Mouse (Mus musculus) liver, embryonic 11.5 days (tissue): ENCODE data around the gene Spag6. TPM values are rescaled to one million over a fixed set of nuclear protein-coding genes. Genes with fewer than 3 reads are reported as not detected.

ENCODE experiments used
- ATAC-seq: fragments of 200-750 bp; cut with Nextera tagmentation; replicated peaks from 2 replicates; pipeline ENCODE4 v1.8.0; 2017; ENCODE audit warnings: moderate number of reproducible peaks, mild to moderate bottlenecking, moderate TSS enrichment, moderate library complexity; ENCODE audit not compliant: low FRiP score
- DNase-seq: peaks from one replicate; pipeline ENCODE4 v3.0.0-alpha.2; 2017; ENCODE audit warnings: low spot score
- H3K27ac ChIP-seq: fragments of 300-500 bp; sonication (generic); 2 replicates; pipeline ENCODE4 v1.5.1; 2014; ENCODE audit warnings: mild to moderate bottlenecking, low read depth, low read length, control low read depth
- H3K27me3 ChIP-seq: fragments of 300-500 bp; sonication (generic); replicated peaks from 2 replicates; pipeline ENCODE4 v1.6.1; 2014; ENCODE audit warnings: low read length, mixed read lengths; ENCODE audit not compliant: control insufficient read depth, insufficient read depth
- H3K36me3 ChIP-seq: fragments of 300-500 bp; sonication (generic); 2 replicates; pipeline ENCODE4 v1.6.1; 2014; ENCODE audit warnings: mild to moderate bottlenecking, low read length, moderate library complexity, mixed read lengths; ENCODE audit not compliant: control insufficient read depth, insufficient read depth
- H3K4me1 ChIP-seq: fragments of 300-500 bp; sonication (generic); replicated peaks from 2 replicates; pipeline ENCODE4 v1.6.1; 2014; ENCODE audit warnings: low read length, mixed read lengths; ENCODE audit not compliant: control insufficient read depth, insufficient read depth
- H3K4me2 ChIP-seq: fragments of 300-500 bp; sonication (generic); 2 replicates; pipeline ENCODE4 v1.6.1; 2014; ENCODE audit warnings: mild to moderate bottlenecking, control low read depth, moderate library complexity
- H3K4me3 ChIP-seq: fragments of 300-500 bp; sonication (generic); 2 replicates; pipeline ENCODE4 v1.5.1; 2014; ENCODE audit warnings: low read depth, low read length, control low read depth
- H3K9ac ChIP-seq: fragments of 300-500 bp; sonication (generic); 2 replicates; pipeline ENCODE4 v1.6.1; 2014; ENCODE audit warnings: low read depth, low read length, control low read depth
- H3K9me3 ChIP-seq: fragments of 300-500 bp; sonication (generic); 2 replicates; pipeline ENCODE4 v1.6.1; 2016; ENCODE audit warnings: low read length, inconsistent platforms, mixed read lengths; ENCODE audit not compliant: control insufficient read depth
- WGBS: fragments of 180-500 bp; shearing (Covaris S2); extraction: QIAGEN DNeasy Blood & Tissue Kit; methylation state at CpG from one replicate; pipeline ENCODE4 v1.1.7; 2014; 5-methylcytosine and 5-hydroxymethylcytosine counted together
- polyA plus RNA-seq: library from polyadenylated mRNA; unstranded; fragments of >200 nt; fragmentation: Nextera tagmentation; extraction: Ambion mirVana; gene quantifications from 2 replicates; pipeline ENCODE4 v1.2.1, GENCODE M21; 2014

Gene Spag6
- polyA plus RNA-seq, 1 experiment from 2014 or later = not detected

DNA sequence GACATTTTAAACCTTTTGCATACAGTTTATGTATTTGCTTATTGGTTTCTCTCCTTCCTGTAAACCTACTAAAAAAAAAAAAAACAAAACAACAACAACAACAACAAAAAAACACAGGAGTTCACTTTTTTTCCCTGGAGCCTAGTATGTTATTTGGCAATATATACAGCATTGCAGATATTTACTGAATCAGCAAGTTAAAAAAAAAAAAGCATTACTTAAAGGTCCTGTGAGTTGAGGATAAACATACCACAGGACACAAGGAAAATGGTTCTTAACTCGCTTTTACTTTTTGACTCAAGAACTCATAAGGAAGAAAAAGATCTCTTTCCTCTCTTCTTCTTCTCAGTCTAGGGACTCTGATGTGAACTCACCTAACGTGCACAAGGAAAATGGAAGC lies 74.6 kb downstream of the Spag6 start:
- no peak overlapping the region for H3K27ac ChIP-seq
- no peak overlapping the region for H3K9ac ChIP-seq
- H3K9me3 ChIP-seq = no peaks in the 10 kb centered on the region
- 83% methylated on average over 2 of the region's 2 CpGs for WGBS
- no peaks in the 10 kb centered on the region for H3K36me3 ChIP-seq
- H3K4me1 ChIP-seq = peaks cover 4% of the 10 kb centered on the region; the same call in 1 of the 2 replicates
- DNase-seq (no peak), ATAC-seq (no peak)
- no peak overlapping the region for H3K4me3 ChIP-seq
- H3K4me2 ChIP-seq = no peak overlapping the region
- no peaks in the 10 kb centered on the region for H3K27me3 ChIP-seq

DNA sequence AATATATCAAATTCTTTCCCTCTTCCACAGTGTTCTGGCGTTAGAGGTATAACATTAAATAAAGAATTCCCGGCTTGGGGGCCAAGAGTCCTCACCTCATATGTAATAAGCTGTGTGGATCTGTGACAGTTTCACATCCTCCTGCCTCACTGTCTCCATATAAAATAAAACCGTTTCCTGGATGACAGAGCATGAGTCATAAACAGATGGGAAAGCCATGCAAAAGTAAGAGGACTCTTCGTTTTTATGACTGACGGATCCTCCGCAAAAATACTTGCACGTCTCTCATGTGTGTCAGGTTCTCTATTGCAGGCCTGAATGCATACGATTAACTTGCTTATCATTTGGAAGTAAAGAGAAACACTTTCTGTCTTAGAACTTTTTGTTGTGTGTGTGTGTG lies 78.6 kb downstream of the Spag6 start:
- ATAC-seq (no peak), DNase-seq (no peak)
- Histone ChIP-seq H3K4me2 (no peak overlapping the region), H3K4me3 (no peak overlapping the region), H3K27ac (no peak overlapping the region), H3K27me3 (no peaks in the 10 kb centered on the region), H3K9me3 (no peaks in the 10 kb centered on the region), H3K36me3 (no peaks in the 10 kb centered on the region), H3K4me1 (no peaks in the 10 kb centered on the region), H3K9ac (no peak overlapping the region)
- 82% methylated on average over 8 of the region's 8 CpGs for WGBS

DNA sequence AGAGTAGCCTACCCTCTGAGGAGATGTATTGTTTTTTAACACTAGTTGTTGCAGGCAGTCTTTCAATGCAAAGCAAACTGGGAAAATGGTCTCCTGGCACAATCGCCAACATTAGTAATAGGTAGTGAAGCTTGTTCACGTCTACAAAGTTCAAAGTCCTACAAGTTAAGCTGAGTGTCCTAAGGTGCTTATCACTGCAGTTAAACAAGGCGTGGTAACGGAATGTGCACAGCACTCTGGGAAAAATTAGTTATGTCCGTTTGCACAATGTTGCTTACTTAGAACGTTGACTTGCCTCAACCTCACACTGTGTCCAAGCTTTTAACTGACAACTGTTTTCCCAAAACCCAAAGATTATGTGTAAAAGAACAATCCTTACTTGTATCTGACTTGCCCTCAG lies 80.5 kb downstream of the Spag6 start:
- H3K36me3 ChIP-seq = no peaks in the 10 kb centered on the region
- H3K4me1 ChIP-seq = no peaks in the 10 kb centered on the region
- no peaks in the 10 kb centered on the region for H3K9me3 ChIP-seq
- DNase-seq (no peak), ATAC-seq (no peak)
- no peak overlapping the region for H3K4me2 ChIP-seq
- H3K4me3 ChIP-seq = no peak overlapping the region
- H3K27ac ChIP-seq = no peak overlapping the region
- WGBS = 68% methylated on average over 6 of the region's 6 CpGs
- H3K27me3 ChIP-seq = peaks cover 2% of the 10 kb centered on the region; the same call in 1 of the 2 replicates
- no peak overlapping the region for H3K9ac ChIP-seq

DNA sequence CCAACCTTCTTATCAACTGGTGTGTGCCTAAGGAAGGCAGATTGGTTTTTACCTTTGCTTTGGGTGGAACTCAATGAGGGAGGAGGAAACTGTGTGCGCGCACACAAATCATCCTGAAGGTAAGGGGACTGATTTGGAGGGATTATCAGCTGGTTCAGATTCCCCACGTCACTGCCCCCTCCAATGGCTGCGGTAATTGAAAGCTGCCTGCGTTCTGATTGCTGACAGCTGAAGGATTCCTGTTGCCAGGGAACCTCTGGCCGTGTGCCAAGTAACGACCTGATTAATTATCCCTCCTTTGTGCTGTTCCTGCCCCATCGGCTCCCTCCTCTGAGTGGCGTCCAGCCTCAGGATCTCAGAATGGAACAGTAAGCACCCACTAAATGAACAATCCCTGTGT lies 84.4 kb downstream of the Spag6 start:
- Histone ChIP-seq H3K4me3 (no peak overlapping the region), H3K36me3 (no peaks in the 10 kb centered on the region), H3K27ac (no peak overlapping the region), H3K4me2 (no peak overlapping the region), H3K9me3 (no peaks in the 10 kb centered on the region), H3K4me1 (no peaks in the 10 kb centered on the region), H3K9ac (no peak overlapping the region), H3K27me3 (peaks cover 2% of the 10 kb centered on the region; the same call in 1 of the 2 replicates)
- 33% methylated on average over 9 of the region's 9 CpGs for WGBS
- ATAC-seq (no peak), DNase-seq (no peak)

DNA sequence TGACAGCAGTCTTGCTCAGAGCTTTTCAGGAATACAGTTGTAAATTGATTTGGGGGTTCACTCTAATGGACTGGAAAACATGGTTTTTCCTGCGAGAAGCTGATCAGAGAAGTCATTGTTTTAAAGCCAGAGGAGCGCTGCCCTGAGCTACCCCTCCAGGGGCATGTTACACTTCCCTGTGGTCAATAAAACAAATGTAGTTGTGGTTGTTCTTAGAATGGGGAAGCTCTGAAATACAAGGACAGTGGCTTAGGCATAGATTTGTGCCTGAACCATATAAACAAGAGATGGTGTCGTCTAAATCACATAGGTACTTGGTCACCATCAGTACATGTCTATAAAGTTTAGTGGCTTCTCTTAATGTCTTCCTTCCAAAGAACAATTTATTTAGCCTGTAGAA lies 86.0 kb downstream of the Spag6 start:
- Histone ChIP-seq H3K27ac (no peak overlapping the region), H3K27me3 (peaks cover 2% of the 10 kb centered on the region; the same call in 1 of the 2 replicates), H3K4me2 (no peak overlapping the region), H3K4me3 (no peak overlapping the region), H3K36me3 (no peaks in the 10 kb centered on the region), H3K4me1 (no peaks in the 10 kb centered on the region), H3K9me3 (no peaks in the 10 kb centered on the region), H3K9ac (no peak overlapping the region)
- no peak for ATAC-seq
- no peak for DNase-seq
- WGBS = 60% methylated on average over 3 of the region's 3 CpGs

DNA sequence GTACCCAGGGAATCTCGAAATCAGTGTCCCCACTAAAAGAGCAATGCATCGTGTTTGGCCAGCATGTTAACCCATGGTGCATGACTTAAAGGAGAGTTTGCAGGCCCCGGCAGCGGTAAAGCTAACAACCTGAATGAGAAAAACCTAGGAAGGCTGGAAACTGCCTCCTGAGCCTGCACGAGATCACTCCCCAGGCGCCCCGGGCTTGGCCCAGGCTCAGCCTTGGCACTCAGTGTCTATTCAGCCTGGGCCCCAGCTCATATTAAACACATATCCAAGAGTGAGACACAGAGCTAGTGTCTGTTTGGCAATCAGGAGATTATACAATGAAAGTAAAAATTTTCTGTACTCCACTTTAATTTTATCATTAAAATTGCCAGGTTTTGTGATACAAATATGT lies 87.5 kb downstream of the Spag6 start:
- DNase-seq (no peak), ATAC-seq (no peak)
- Histone ChIP-seq H3K27me3 (peaks cover 2% of the 10 kb centered on the region; the same call in 1 of the 2 replicates), H3K4me3 (no peak overlapping the region), H3K9me3 (no peaks in the 10 kb centered on the region), H3K9ac (no peak overlapping the region), H3K27ac (no peak overlapping the region), H3K4me1 (no peaks in the 10 kb centered on the region), H3K36me3 (no peaks in the 10 kb centered on the region), H3K4me2 (no peak overlapping the region)
- 83% methylated on average over 7 of the region's 7 CpGs for WGBS

DNA sequence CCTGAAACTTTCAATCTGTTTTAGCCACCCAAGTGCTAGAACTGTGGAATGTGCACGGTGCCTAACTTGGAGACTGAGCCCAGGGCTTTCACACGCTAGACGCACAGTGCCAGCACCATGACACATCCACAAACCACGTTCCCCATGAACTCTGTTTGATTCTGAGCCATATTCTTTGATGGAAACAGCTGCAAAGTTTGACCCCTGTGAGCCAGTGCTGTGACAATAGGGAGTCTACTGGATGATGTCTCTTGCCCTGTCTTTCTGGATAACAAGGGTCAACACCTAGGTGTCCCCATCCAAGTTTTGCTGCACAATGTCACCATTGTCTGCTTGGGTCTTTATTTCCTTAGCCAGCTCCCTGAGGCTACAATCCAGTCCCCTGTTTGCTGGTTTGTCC lies 100.4 kb downstream of the Spag6 start:
- Histone ChIP-seq H3K27me3 (peaks cover 17% of the 10 kb centered on the region), H3K4me2 (no peak overlapping the region), H3K4me3 (no peak overlapping the region), H3K9ac (no peak overlapping the region), H3K36me3 (no peaks in the 10 kb centered on the region), H3K27ac (no peak overlapping the region), H3K4me1 (no peaks in the 10 kb centered on the region), H3K9me3 (no peaks in the 10 kb centered on the region)
- ATAC-seq (no peak), DNase-seq (no peak)
- 82% methylated on average over 4 of the region's 4 CpGs for WGBS

DNA sequence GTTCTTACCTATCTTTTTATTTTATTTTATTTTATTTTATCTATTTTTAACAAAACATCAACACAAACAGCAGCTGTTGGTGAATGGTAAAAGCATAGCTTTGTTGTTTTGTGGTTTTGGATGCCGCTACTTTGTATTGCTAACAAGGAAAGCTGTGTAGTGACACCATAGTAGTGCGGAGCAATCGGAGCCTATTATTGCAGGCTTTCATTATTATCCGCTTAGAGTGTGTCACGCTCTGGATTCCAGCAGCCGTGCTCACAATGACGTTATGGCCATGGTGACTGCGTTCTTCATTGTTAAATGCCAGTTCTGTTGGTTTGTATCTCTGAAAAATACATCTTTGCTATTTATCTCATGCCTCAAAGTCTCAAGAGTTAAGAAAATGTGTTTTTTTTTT lies 103.9 kb downstream of the Spag6 start:
- DNase-seq = no peak
- no peaks in the 10 kb centered on the region for H3K36me3 ChIP-seq
- 0 out of 2 replicates have a peak, but pooled peaks cover 2% of the 10 kb centered on the region for H3K4me1 ChIP-seq
- H3K4me3 ChIP-seq = no peak overlapping the region
- no peak overlapping the region for H3K4me2 ChIP-seq
- H3K9me3 ChIP-seq = no peaks in the 10 kb centered on the region
- H3K27ac ChIP-seq = no peak overlapping the region
- ATAC-seq = no peak
- WGBS = 89% methylated on average over 8 of the region's 8 CpGs
- no peak overlapping the region for H3K9ac ChIP-seq
- H3K27me3 ChIP-seq = peaks cover 51% of the 10 kb centered on the region

DNA sequence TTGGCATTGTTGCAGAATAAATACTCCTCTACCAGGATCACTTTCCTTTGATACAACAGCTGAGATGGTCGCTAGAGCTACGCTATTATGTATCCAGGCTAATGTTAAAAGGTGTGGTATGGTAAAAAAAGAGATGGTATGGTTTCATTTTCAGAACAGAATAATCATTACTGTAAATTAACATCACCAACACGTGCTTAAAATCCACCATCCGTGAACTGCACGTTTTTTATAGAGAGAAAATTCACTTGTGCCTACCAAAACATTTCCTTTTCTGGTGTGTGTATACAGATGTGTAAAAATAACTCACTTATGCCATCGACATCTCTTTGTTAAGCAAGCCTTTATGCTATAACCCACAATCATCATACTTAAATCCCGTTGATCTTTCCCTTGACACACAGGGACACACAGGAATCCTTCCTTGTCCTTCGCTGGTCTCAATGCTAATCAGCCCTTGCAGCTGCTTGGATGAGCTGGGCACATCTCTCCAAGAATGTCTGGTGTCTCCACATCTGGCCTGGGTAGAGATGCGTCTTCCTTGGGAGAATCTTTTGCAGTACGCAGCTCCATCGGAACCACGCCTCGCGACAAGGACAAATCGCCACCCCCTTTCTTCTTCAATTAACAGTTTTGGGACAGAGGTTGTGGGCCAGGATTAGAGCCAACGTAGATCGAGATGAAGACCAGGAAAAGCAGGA lies 105.6 kb downstream of the Spag6 start:
- Histone ChIP-seq H3K27ac (no peak overlapping the region), H3K36me3 (no peaks in the 10 kb centered on the region), H3K9ac (no peak overlapping the region), H3K4me2 (peak overlapping the region; percentile 60), H3K4me1 (0 out of 2 replicates have a peak, but pooled peaks cover 2% of the 10 kb centered on the region), H3K27me3 (peaks cover 57% of the 10 kb centered on the region), H3K4me3 (peak overlapping the region; percentile 39), H3K9me3 (no peaks in the 10 kb centered on the region)
- WGBS = 15% methylated on average over 17 of the region's 17 CpGs
- no peak for ATAC-seq
- no peak for DNase-seq
